Mouse (Mus musculus) heart, adult 2 months (tissue): ENCODE data around the gene Upp2.

Experiments
- CTCF ChIP-seq: fragments of 200-600 bp; IDR thresholded peaks from 2 replicates; pipeline ENCODE4 v1.8.1; 2022; ENCODE audit warnings: antibody characterized with exemption, mild to moderate bottlenecking, moderate library complexity
- EP300 ChIP-seq: fragments of 200-500 bp; IDR thresholded peaks from 2 replicates; pipeline ENCODE4 v1.6.1; 2011; ENCODE audit warnings: low read depth, low read length, control low read depth; ENCODE audit not compliant: insufficient read depth
- POLR2A ChIP-seq: fragments of 200-500 bp; IDR thresholded peaks from 2 replicates; pipeline ENCODE4 v1.6.1; 2011; ENCODE audit warnings: mild to moderate bottlenecking, low read depth, low read length, control low read depth; ENCODE audit not compliant: insufficient read depth

DNA sequence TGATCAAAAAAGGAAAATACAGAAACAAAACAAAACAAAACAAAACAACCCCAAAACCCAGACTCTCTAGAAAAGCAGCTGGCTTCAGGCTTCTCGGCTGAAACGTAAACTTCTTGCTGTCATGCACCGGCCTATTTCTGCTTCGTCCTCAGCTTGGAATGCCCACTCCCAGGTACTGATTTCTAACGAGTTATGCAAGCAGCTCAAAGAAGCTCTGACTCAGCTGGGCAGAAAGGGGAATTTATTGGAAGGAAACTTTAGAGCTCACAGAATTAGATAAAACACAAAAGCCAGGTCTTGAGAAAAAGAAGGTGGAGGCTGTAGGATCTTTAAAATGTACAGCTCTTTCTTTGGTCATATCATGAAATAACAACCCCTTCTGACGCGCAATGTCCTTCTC is 62.3 kb downstream of the Upp2 start:
- no peak for TF ChIP-seq CTCF
- TF ChIP-seq POLR2A: no peak
- TF ChIP-seq EP300: no peak
